Mouse (Mus musculus): ENCODE measurements at regions not wholly inside any gene's neighbourhood (a gene's known extent, or its start where the extent isn't known, plus 50 kb on each side); places are given as distances from the start of the nearest gene placed in this dataset.

DNA sequence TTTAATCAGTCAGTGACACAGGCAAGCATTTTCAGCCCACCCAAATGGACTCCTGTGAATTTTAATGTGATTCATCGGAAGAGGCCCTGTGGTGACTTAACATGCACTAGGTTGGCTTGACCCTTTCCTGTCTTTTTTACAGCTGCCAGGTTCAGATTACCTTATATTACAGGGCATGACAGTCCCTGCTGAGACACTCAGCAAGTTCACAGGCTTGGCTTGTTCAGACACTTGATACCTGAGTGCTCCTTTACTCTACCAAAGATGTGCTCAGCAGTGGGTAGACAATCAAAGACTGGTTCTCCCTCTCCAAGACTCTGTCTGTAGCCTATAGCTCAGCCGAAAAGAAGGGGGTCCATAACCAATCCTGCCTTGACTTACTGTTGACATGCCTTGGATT, 60.1 kb upstream of the Hpgd start:
- H3K9ac ChIP-seq (ENCODE audit: low read length), result no peak overlapping the region
- no peaks in the 10 kb centered on the region for H3K27me3 ChIP-seq (ENCODE audit: control insufficient read depth, insufficient read depth, low read length)
- H3K4me3 ChIP-seq (replicated peaks; ENCODE audit: low read length), result no peak overlapping the region
- H3K27ac ChIP-seq (ENCODE audit: low read length), result no peak overlapping the region
- ATAC-seq (ENCODE audit: insufficient read depth, low FRiP score), result no peak
- H3K36me3 ChIP-seq (ENCODE audit: control insufficient read depth, insufficient read depth, low read length), result no peaks in the 10 kb centered on the region
- peaks cover 4% of the 10 kb centered on the region; the same call in 1 of the 2 replicates for H3K4me1 ChIP-seq (ENCODE audit: control insufficient read depth, insufficient read depth, low read length)
- no peaks in the 10 kb centered on the region for H3K9me3 ChIP-seq (replicated peaks; ENCODE audit: control insufficient read depth, low read length)
- whole genome bisulfite sequencing, result 88% methylated on average over 2 of the region's 2 CpGs
- no peak overlapping the region for H3K4me2 ChIP-seq (ENCODE audit: low read depth, low read length)

DNA sequence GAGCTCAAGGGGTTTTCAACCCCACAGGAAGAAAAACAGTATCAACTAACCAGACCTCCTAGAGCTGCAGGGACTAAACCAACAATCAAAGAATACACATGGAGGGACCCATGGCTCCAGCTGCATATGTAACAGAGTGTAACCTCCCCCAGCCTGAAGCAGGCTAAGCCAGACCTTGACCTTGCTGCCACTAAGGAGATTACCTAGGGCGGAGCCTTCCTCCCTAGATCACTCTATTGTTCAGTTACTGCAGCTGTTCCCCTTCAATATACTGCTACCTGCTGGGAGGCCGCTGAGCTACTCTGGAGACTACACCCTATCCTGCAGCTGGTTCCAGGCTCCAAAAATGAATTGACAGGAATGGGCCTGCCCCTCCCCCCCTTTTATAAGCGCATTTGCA, 51.1 kb upstream of the Hpgd start:
- no peak overlapping the region for H3K9ac ChIP-seq (ENCODE audit: low read length)
- no peak overlapping the region for H3K4me2 ChIP-seq (ENCODE audit: low read depth, low read length)
- H3K27ac ChIP-seq (ENCODE audit: low read length), result no peak overlapping the region
- no peak overlapping the region for H3K4me3 ChIP-seq (replicated peaks; ENCODE audit: low read length)
- WGBS, result 78% methylated on average over 3 of the region's 3 CpGs
- H3K9me3 ChIP-seq (replicated peaks; ENCODE audit: control insufficient read depth, low read length), result no peaks in the 10 kb centered on the region
- ATAC-seq (ENCODE audit: insufficient read depth, low FRiP score), result no peak
- no peaks in the 10 kb centered on the region for H3K4me1 ChIP-seq (ENCODE audit: control insufficient read depth, insufficient read depth, low read length)
- H3K27me3 ChIP-seq (ENCODE audit: control insufficient read depth, insufficient read depth, low read length), result no peaks in the 10 kb centered on the region
- H3K36me3 ChIP-seq (ENCODE audit: control insufficient read depth, insufficient read depth, low read length), result no peaks in the 10 kb centered on the region

All from stomach, embryonic 16.5 days (tissue).